Mouse (Mus musculus): ENCODE results near the gene Zfp169.

Gene Zfp169

GRCm38 (mm10) chr13:48515861-48516260, 2.6 kb upstream of the Zfp169 start:
- no peak for DNase-seq

GRCm38 (mm10) chr13:48508661-48509060, 4.6 kb downstream of the Zfp169 start:
- no peak for DNase-seq

DNA sequence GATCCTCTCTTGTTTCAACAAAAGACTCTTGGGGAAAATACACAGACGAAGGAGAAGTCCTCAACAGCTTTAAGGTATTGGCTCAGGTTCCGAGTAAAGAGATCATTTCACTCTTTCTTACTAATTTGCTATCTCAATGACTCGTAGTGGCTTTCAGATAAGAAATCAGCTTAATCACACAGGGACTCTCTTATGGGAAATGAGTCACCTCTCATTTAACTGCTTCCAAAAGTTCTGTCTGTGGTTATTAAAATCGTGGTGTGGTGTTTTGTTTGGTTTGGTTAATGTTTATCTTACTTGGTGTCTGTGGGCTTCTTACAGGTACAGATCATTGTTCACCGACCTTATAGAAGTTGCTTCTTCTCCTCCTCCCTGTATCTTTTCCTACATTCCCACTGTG, 10.8 kb downstream of the Zfp169 start:
- DNase-seq = no peak

GRCm38 (mm10) chr13:48498676-48499075, 14.6 kb downstream of the Zfp169 start:
- no peak for DNase-seq

- DNase-seq = peak; percentile 33
Measured at GRCm38 (mm10) chr13:48497693-48498221, 15.5 kb downstream of the Zfp169 start.

- DNase-seq = no peak
Measured at GRCm38 (mm10) chr13:48493183-48493582, 20.1 kb downstream of the Zfp169 start.

DNA sequence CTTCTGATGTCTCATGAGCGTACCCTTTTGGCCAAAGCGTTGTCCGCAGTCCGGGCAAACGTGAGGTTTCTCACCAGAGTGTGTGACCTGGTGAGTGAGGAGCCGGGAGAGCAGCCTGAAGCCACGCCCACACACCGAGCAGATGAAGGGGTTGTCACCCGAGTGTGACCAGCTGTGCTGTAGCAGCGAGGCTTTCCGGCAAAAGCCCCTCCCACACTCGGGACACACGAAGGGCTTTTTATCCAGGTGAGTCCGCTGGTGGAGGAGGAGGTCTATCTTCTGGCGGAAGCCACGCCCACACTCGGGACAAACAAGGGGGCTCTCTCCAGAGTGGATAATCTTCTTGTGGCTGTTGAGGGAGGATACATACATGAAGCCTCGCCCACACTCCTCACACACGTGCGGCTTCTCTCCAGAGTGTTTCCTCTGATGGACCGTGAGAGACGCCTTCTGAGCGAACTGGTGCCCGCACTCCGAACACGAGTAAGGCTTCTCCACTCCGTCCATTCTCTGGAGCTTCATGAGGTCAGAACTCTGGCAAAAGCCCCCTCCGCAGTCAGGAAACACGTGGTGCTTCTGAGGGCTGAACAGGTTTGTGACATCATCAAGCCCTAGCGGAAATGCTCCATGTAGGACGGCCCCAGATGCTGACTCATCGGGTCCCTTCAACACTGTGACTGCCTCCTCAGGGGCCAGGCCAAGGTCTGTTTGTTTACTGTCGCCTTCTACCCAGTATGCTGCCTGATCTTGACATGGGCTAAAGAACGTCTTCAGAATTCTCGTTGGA, 22.7 kb downstream of the Zfp169 start:
- no peak for DNase-seq

GRCm38 (mm10) chr13:48483606-48484005, 29.6 kb downstream of the Zfp169 start:
- DNase-seq = no peak

DNA sequence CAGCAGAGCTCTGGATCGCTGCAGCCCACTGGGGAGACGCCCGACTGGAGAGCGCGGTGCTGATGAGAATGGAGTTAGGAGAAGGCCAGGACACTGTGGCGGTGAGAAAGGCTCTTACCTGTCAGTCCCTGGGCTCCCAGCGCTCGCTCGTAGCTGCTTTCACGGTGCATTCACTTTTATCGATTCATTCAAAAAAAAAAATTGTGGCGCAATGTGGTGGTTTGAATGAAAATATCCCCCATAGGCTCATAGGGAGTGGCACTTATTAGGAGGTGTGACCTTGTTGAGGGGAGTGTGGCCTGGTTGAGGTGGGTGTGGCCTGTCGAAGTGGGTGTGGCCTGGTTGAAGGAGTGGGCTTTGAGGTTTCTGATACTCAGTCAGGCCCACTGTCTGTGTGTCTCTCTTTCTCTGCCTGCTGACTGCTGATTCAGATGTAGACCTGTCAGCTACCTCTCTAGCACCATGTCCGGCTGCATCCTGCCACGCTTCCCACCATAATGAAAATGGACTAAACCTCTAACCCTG, 44.5 kb downstream of the Zfp169 start:
- no peak for DNase-seq

DNA sequence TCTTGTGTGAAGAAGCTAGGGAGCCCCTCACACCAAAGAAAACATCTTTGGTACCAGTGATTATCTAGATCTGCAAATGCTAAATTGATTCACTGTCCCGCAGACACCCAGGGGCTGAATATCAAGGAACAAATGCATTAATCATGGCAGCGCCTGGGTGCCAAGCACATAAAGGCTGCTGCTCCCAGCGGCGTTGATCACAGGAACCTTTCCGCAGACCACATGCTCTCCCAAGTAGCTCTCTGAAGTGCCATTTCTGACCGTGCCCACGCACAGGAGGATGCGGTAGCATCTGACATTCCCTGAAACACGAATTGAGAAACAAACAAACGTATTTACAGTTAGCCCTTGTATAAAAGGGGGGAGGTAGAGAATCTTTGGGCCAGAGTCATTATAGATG, 47.1 kb downstream of the Zfp169 start:
- no peak for DNase-seq

- peak; percentile 21 for DNase-seq
Measured at GRCm38 (mm10) chr13:48464170-48464569, 49.1 kb downstream of the Zfp169 start.

DNA sequence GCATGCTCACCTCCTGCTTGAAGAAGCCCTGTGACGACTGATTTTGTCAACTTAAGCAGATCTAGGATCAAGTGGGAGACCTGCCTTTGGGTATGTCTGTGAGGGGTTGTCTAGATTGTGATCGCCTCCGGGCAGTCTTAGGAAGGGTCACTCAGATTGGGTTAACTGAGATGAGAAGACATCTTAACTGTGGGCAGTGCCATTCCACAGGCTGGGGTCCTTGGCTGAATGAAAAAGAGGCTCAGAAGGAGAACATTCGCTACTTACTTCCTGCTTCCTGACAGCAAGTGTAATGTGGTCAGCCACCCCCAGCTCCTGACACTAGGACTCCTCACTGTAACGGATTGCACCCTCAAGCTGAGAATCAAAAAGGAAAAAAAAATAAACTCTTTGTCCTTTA, 54.0 kb downstream of the Zfp169 start:
- no peak for DNase-seq

GRCm38 (mm10) chr13:48448119-48448518, 65.1 kb downstream of the Zfp169 start:
- no peak for DNase-seq

DNA sequence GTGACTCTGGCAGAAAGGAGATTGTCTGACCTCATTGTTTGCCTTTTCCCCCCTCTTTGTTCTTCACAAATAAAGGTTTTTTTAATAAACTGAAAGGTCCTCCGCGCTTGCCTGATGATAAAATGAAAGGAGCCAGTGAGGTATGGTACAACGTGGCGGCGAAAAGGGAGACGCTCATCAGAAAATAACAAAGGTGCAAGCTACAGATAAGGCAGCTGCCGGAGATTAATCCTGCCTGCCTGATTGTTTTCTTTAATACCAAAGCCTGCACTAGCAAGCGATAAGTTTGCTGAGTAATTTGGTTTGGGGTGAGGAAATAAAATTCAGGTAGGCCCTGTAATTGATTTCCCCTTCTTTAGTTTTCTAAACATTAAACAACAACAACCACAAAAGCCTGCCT, 69.3 kb downstream of the Zfp169 start:
- DNase-seq = no peak

DNA sequence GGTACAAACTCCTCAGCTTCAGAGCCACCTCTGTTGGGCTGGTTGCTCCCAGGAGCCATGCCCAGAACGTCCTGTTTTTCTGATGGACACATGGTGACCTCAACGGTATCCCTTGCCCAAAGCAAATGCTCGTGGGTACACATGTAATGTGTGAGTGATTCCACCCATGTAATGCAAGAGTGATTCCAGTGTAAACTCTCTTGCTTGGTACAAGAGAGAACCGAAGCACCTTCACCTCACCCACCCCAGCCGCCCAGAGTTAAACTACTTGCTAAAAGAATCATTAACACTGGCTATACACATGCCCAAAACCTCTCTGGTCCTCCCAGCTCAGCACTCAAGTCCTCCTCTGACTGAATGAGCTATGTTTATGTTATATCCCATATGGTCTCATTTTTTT, 74.9 kb downstream of the Zfp169 start:
- no peak for DNase-seq

Data from cerebellum, adult 11-12 months (tissue).